Mouse (Mus musculus) cerebral cortex, adult 2 months (tissue): Measurements from ENCODE around the gene Tpd52l1.

Source experiments
- WGBS: fragments of 180-500 bp; shearing (Covaris S2); methylation state at CpG from one replicate; pipeline ENCODE4 v1.1.7; 2018; 5-methylcytosine and 5-hydroxymethylcytosine counted together

Tpd52l1 gene

DNA sequence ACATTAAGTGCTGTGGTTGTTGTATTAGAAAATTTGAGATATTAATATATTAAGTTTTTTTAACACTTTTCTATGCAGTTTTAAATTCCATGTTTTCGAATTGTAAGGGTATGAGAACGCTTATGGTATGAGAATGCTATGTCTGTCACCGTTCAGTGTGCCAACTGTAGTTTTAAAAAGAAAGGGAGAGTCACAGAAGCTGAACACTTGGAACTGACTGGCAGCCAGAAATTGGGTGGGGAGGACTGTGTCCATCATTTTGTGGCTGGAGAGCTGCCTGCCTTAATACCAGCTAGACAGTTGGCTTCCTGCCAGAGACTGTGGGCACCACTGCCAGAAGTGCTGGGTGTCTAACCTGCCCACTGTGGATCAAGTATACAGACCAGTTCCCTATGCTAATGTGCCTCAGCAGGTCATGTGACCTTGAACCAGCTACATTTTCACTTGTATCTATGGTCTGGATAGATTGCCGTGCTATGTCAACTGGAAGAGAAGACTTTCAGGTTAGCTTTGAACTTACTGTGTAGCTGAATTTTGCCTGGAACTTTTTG lies 114.5 kb downstream of the Tpd52l1 start:
- 68% methylated on average over 4 of the region's 4 CpGs for WGBS

DNA sequence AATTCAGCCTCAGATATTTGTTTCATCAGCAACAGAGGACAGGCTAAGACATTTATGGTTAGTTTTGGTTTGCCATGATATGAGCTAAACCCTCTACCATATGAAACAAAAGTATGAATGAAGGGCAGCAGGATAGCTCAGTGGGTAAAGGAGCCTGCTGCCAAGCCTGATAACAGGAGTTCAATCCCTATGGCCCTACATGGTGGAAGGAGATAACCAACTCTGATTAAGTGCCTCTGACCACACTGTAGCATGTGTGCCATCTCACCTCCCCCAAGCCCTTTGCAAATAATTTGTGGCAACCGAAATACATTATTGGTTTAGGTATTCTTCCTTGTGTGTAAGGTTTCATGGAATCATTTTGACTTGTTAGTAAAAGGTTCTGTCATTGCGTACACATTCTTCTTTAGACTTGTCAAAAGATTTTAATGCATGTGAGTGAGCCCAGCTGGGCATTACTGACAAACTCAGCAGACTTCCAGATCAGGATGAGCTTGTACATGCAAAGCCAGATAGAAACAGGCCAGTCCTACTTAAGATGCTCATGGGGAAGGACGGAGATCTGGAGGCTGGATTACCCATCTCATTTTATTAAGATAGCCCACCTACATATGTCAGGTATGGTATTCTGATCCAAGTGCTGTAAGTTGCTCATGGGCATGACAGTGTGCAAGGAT lies 115.3 kb downstream of the Tpd52l1 start:
- WGBS: 99% methylated on average over 3 of the region's 3 CpGs

GRCm38 (mm10) chr10:31329436-31329835 lies 116.3 kb downstream of the Tpd52l1 start:
- WGBS: 78% methylated on average over 1 of the region's 1 CpGs

- WGBS: 85% methylated on average over 5 of the region's 5 CpGs
Observed at GRCm38 (mm10) chr10:31318491-31318890, 127.3 kb downstream of the Tpd52l1 start.

DNA sequence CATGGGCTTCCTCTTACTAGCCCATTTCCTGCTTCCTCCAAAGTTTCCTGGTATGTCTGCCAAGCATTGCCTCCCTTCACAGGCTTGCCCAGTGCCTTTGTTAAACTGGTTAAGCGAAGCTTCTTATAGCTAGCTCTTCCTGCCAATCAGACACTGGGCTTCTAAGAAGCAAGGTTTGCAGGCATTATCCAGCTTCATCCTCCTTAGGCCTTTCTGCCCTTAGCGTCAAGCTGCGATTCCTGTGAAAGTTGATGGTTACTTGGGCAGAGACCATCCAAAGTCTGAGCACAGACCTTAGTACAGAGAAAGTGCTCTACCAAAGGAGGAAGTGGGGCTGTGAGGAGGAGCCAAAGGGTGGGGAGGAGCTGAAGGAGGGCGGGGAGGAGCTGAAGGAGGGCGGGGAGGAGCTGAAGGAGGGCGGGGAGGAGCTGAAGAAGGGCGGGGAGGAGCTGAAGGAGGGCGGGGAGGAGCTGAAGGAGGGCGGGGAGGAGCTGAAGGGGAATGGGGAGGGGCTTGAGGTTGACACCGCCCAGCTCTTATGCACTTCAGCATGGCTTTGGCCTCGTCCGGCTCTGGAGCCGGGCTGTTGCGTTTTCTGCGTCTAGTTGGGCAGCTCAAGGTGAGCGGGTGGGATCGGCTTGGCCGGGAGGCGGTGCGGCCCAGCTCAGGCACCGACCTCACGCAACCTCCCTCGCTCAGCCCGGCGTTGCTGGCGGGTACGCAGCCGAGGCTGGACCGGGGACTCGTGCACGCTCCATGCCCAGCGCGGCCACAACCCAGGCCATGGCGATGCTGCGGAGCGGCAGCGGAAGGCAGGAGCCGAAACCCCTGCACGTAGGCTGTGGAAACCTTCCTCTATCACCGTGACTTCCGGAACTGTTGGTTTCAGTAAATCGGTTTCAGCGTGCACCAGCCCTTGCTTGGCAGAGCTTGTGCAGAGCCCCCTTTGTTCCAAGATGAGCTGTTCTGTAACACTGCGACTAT lies 132.6 kb downstream of the Tpd52l1 start, which contains the start of gene Hddc2:
Gene Hddc2 (plus strand): TSS at position 519 of the 984 bp plus-strand sequence.
- 3% methylated on average over 44 of the region's 44 CpGs for WGBS

DNA sequence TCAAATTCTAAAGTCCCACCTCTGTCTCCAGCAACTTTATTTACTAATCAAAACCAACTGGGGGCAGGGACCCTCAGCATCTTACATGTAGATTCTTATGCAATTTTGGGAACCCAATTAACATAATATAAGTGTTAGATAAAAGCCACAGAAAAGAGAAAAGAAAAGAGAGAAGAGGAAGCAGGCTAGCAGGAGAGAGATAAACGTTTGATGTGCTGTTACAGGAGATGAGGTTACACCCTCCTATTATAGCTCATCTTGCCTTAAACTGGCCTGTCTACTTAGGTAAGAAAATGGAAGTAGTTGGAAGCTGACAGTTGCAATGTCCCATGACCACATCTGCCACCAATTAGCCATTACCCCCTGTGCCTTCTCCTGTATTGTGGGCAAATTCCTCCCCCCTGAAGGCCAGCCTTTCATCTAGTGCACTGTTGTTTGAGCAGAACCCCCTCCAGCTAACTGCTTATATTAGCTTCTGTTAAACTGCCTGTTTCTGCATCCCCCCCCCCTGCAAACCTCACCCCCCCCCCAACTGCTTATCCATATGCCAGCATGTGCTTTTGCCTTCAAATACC lies 138.6 kb downstream of the Tpd52l1 start:
- WGBS: 55% methylated on average over 1 of the region's 1 CpGs

GRCm38 (mm10) chr10:31303446-31303845 lies 142.3 kb downstream of the Tpd52l1 start:
- 100% methylated on average over 2 of the region's 2 CpGs for WGBS

- WGBS: 93% methylated on average over 1 of the region's 1 CpGs
Observed at GRCm38 (mm10) chr10:31300292-31300691, 145.5 kb downstream of the Tpd52l1 start.

GRCm38 (mm10) chr10:31298921-31299574 lies 146.7 kb downstream of the Tpd52l1 start:
- WGBS: 37% methylated on average over 6 of the region's 6 CpGs

GRCm38 (mm10) chr10:31298263-31298662 lies 147.5 kb downstream of the Tpd52l1 start:
- WGBS: 58% methylated on average over 2 of the region's 2 CpGs

DNA sequence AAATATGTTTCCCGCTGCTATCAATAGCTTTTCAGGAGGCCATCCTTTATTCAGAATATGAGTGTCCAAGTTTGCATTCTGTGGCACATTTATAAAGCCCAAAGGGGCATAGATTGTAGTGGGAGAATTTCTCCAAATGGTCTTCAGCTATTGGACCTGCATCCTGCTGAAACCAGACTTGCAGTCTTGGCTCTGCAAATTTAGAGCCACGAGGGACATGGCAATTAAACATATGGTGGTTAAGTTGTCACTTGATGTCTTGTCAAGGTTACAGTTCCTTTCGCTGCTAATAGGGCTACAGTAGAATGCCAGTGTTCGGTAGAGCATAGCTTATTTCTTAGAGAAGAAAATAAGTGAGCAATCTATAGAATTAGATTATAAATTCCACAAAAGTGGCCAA lies 148.7 kb downstream of the Tpd52l1 start:
- 92% methylated on average over 4 of the region's 4 CpGs for WGBS

DNA sequence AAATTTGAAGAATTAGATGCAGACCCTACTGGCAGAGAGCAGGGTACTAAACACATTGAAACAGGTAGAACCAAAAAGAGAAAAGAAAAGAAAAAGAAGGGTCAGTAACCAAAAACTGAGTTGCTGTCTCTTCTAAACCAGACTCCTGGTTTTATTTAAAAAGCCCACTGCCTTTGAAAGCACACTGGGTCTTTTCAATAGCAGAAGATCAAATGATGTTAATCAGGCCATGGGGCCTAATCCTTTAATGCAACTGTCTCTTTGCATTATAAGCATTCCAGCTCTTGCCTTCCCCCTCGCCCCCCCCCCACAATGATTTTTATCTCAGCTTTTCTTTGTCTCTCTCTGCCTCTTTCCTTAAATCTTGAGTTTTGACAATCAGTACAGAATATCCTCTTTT lies 149.3 kb downstream of the Tpd52l1 start:
- 61% methylated on average over 1 of the region's 1 CpGs for WGBS

DNA sequence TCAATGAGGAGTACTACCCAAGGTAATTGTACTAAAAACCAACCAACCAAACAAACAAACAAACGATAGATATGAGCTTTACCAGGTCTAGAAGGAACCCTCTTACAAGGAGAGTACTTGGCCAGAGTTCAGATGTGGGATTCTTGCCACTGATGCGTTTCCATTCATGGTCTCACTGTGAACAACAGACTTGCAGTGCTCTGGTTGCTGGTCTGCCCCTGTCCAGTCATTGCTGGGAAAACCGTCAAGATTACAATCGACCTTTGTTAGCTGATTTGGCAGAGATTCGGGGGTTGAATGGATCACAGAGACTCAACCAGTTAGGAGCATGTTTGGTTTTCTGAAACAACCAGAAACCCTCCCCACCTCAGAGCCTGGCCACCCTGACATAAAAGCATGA lies 150.1 kb downstream of the Tpd52l1 start:
- 47% methylated on average over 5 of the region's 5 CpGs for WGBS

- WGBS: 77% methylated on average over 4 of the region's 4 CpGs
Observed at GRCm38 (mm10) chr10:31288697-31289390, 156.9 kb downstream of the Tpd52l1 start.
